Mouse (Mus musculus) liver, embryonic 13.5 days (tissue): ENCODE results near the gene Akt2. TPM values are rescaled to one million over a fixed set of nuclear protein-coding genes. Genes with fewer than 3 reads are reported as not detected.

ENCODE experiments used
- polyA plus RNA-seq: library from polyadenylated mRNA; unstranded; fragments of >200 nt; fragmentation: Nextera tagmentation; extraction: Ambion mirVana; gene quantifications from 2 replicates; pipeline ENCODE4 v1.2.1, GENCODE M21; 2015

The Akt2 gene
- polyA plus RNA-seq, 1 experiment from 2014 or later = 29.6 TPM

Other genes with a start within 250 kb of the Akt2 start
- gene Shkbp1, start 235.5 kb upstream of the Akt2 start, polyA plus RNA-seq = 23.1 and 25.0 TPM in 2 replicates
- gene Gm20479, start 234.1 kb upstream of the Akt2 start, polyA plus RNA-seq = 0.50 TPM in 1 of 2 replicates, not detected in the other
- 0.07 and 0.10 TPM in 2 replicates for gene Sptbn4, start 143.9 kb upstream of the Akt2 start, polyA plus RNA-seq
- 831 and 956 TPM in 2 replicates for gene Blvrb, start 143.6 kb upstream of the Akt2 start, polyA plus RNA-seq
- 31.4 and 31.7 TPM in 2 replicates for gene Sertad3, start 117.8 kb upstream of the Akt2 start, polyA plus RNA-seq
- 20.7 and 21.7 TPM in 2 replicates for gene Sertad1, start 104.6 kb upstream of the Akt2 start, polyA plus RNA-seq
- 0.78 and 0.88 TPM in 2 replicates for gene Prx, start 92.2 kb upstream of the Akt2 start, polyA plus RNA-seq
- gene Hipk4, start 68.3 kb upstream of the Akt2 start, polyA plus RNA-seq = 0.08 and 0.12 TPM in 2 replicates
- gene Pld3, start 38.3 kb upstream of the Akt2 start, polyA plus RNA-seq = 53.8 and 58.5 TPM in 2 replicates
- 19.7 and 22.8 TPM in 2 replicates for gene 2310022A10Rik, start 38.3 kb upstream of the Akt2 start, polyA plus RNA-seq
- gene Ttc9b, start 62.4 kb downstream of the Akt2 start, polyA plus RNA-seq = 0.05 TPM in 1 of 2 replicates, not detected in the other
- gene Map3k10, start 83.0 kb downstream of the Akt2 start, polyA plus RNA-seq = 1.3 and 1.8 TPM in 2 replicates
- gene Zfp607b, start 97.8 kb downstream of the Akt2 start, polyA plus RNA-seq = 0.35 and 0.83 TPM in 2 replicates
- gene Zfp60, start 139.8 kb downstream of the Akt2 start, polyA plus RNA-seq = 5.6 and 6.6 TPM in 2 replicates
- 0.75 and 0.86 TPM in 2 replicates for gene Zfp626, start 215.6 kb downstream of the Akt2 start, polyA plus RNA-seq
- gene Zfp59, start 247.1 kb downstream of the Akt2 start, polyA plus RNA-seq = 1.8 and 2.5 TPM in 2 replicates